Mouse (Mus musculus) liver, adult 2 months (tissue): Measurements from ENCODE around the gene Caly. TPM values are rescaled to one million over a fixed set of nuclear protein-coding genes. Genes with fewer than 3 reads are reported as not detected.

Experiments used
- DNase-seq: peaks from one replicate; pipeline ENCODE4 v3.0.0-alpha.2; 2011; ENCODE audit warnings: low read depth, low spot score; ENCODE audit errors: extremely low read depth
- H3K27ac ChIP-seq: fragments of 200-500 bp; replicated peaks from 2 replicates; pipeline ENCODE4 v1.5.1; 2012; ENCODE audit warnings: low read depth, mild to moderate bottlenecking, control low read depth, inconsistent platforms, low read length; ENCODE audit not compliant: insufficient read depth
- H3K27me3 ChIP-seq: fragments of 200-500 bp; 2 replicates; pipeline ENCODE4 v1.6.1; 2012; ENCODE audit warnings: mild to moderate bottlenecking, moderate library complexity, low read length, inconsistent platforms; ENCODE audit not compliant: control insufficient read depth, insufficient read depth
- H3K36me3 ChIP-seq: fragments of 200-500 bp; 2 replicates; pipeline ENCODE4 v1.6.1; 2012; ENCODE audit warnings: low read length, inconsistent platforms; ENCODE audit not compliant: control insufficient read depth, insufficient read depth
- H3K4me1 ChIP-seq: fragments of 200-500 bp; 2 replicates; pipeline ENCODE4 v1.6.1; 2011; ENCODE audit warnings: low read length; ENCODE audit not compliant: control insufficient read depth, insufficient read depth
- H3K4me3 ChIP-seq: fragments of 200-500 bp; 2 replicates; pipeline ENCODE4 v1.5.1; 2011; ENCODE audit warnings: low read depth, mild to moderate bottlenecking, control low read depth, low read length, moderate library complexity; ENCODE audit not compliant: insufficient read depth
- H3K79me2 ChIP-seq: fragments of 200-500 bp; 2 replicates; pipeline ENCODE4 v1.6.1; 2012; ENCODE audit warnings: inconsistent platforms, mild to moderate bottlenecking, low read length, moderate library complexity; ENCODE audit not compliant: control insufficient read depth, insufficient read depth
- H3K9ac ChIP-seq: fragments of 200-500 bp; 2 replicates; pipeline ENCODE4 v1.6.1; 2012; ENCODE audit warnings: low read depth, mild to moderate bottlenecking, control low read depth, inconsistent platforms, low read length
- CTCF ChIP-seq: fragments of 200-500 bp; IDR thresholded peaks from 2 replicates; pipeline ENCODE4 v1.5.1; 2011; ENCODE audit warnings: low read depth, low read length, control low read depth
- POLR2A ChIP-seq: fragments of 200-500 bp; IDR thresholded peaks from 2 replicates; pipeline ENCODE4 v1.6.1; 2011; ENCODE audit warnings: low read length, control low read depth; ENCODE audit not compliant: insufficient read depth; ENCODE audit errors: extremely low read depth
- WGBS: fragments of 180-500 bp; shearing (Covaris S2); methylation state at CpG from one replicate; pipeline ENCODE4 v1.1.7; 2018; 5-methylcytosine and 5-hydroxymethylcytosine counted together
- polyA plus RNA-seq: library from polyadenylated mRNA; depleted of rRNA; stranded (reverse); fragments of >200 nt; gene quantifications from 2 replicates; pipeline ENCODE4 v1.2.3, GENCODE M21; 2012
- total RNA-seq: library from RNA; depleted of rRNA; stranded (reverse); fragments of >200 nt; gene quantifications from 2 replicates; pipeline ENCODE4 v1.2.3, GENCODE M21; 2014

The Caly gene
- total and polyA plus RNA-seq, 2 experiments: 0.07 TPM; not detected in 1

GRCm38 (mm10) chr7:140095556-140095955 is 13.2 kb upstream of the Caly start:
- 22% methylated on average over 1 of the region's 1 CpGs for WGBS
- H3K4me1 ChIP-seq: 0 out of 2 replicates have a peak, but pooled peaks cover 2% of the 10 kb centered on the region

GRCm38 (mm10) chr7:140094954-140095353 is 12.6 kb upstream of the Caly start:
- Histone ChIP-seq H3K4me1 (0 out of 2 replicates have a peak, but pooled peaks cover 2% of the 10 kb centered on the region), H3K27me3 (no peaks in the 10 kb centered on the region), H3K9ac (no peak overlapping the region), H3K4me3 (no peak overlapping the region), H3K36me3 (0 out of 2 replicates have a peak, but pooled peaks cover 3% of the 10 kb centered on the region), H3K27ac (no peak overlapping the region), H3K79me2 (no peaks in the 10 kb centered on the region)
- DNase-seq: no peak
- TF ChIP-seq POLR2A (no peak), CTCF (no peak)
- WGBS: 56% methylated on average over 5 of the region's 5 CpGs

More at GRCm38 (mm10) chr7:140095556-140095955, 13.2 kb upstream of the Caly start:
- TF ChIP-seq POLR2A (no peak), CTCF (no peak)
- no peak overlapping the region for H3K4me3 ChIP-seq
- H3K27me3 ChIP-seq: no peaks in the 10 kb centered on the region
- no peak overlapping the region for H3K9ac ChIP-seq
- H3K79me2 ChIP-seq: no peaks in the 10 kb centered on the region
- H3K36me3 ChIP-seq: 0 out of 2 replicates have a peak, but pooled peaks cover 3% of the 10 kb centered on the region
- no peak overlapping the region for H3K27ac ChIP-seq
- no peak for DNase-seq

GRCm38 (mm10) chr7:140092924-140093528 is 10.7 kb upstream of the Caly start, which contains the start of gene Prap1:
TSS of gene Prap1 (plus strand) at chr7:140093395.
- Histone ChIP-seq H3K4me1 (0 out of 2 replicates have a peak, but pooled peaks cover 2% of the 10 kb centered on the region), H3K27me3 (no peaks in the 10 kb centered on the region), H3K4me3 (no peak within 1 kb of the TSS), H3K27ac (no peak within 1 kb of the TSS), H3K79me2 (no peaks in the 10 kb centered on the region), H3K9ac (no peak within 1 kb of the TSS), H3K36me3 (no peaks in the 10 kb centered on the region)
- TF ChIP-seq CTCF (no peak), POLR2A (no peak)
- no peak for DNase-seq
- WGBS: 88% methylated on average over 5 of the region's 5 CpGs

GRCm38 (mm10) chr7:140090601-140091000 is 8.3 kb upstream of the Caly start:
- Histone ChIP-seq H3K36me3 (no peaks in the 10 kb centered on the region), H3K27ac (no peak overlapping the region), H3K4me3 (no peak overlapping the region), H3K4me1 (no peaks in the 10 kb centered on the region), H3K27me3 (no peaks in the 10 kb centered on the region), H3K9ac (no peak overlapping the region), H3K79me2 (no peaks in the 10 kb centered on the region)
- 85% methylated on average over 10 of the region's 10 CpGs for WGBS
- DNase-seq: no peak
- TF ChIP-seq CTCF: no peak
- TF ChIP-seq POLR2A: no peak

GRCm38 (mm10) chr7:140081408-140082241 is 723 bp downstream of the Caly start:
- Histone ChIP-seq H3K36me3 (no peaks in the 10 kb centered on the region), H3K4me1 (no peaks in the 10 kb centered on the region), H3K27me3 (peaks cover 10% of the 10 kb centered on the region), H3K79me2 (no peaks in the 10 kb centered on the region), H3K4me3 (no peak overlapping the region), H3K9ac (no peak overlapping the region), H3K27ac (no peak overlapping the region)
- DNase-seq: no peak
- TF ChIP-seq CTCF: no peak
- no peak for TF ChIP-seq POLR2A
- WGBS: 36% methylated on average over 20 of the region's 20 CpGs
